Mouse (Mus musculus) B cell, adult 2 months (primary cell): ENCODE results near the gene Mrpl33.

Experiments used
- DNase-seq, 2 experiments: peaks; one replicate each; pipeline ENCODE4 v3.0.0; 2022

Mrpl33 gene

GRCm38 (mm10) chr5:31596481-31597429 is at the start of gene Mrpl33:
TSS of gene Mrpl33 (plus strand) at chr5:31596935.
- peak; percentile 60 to 64 for DNase-seq

DNA sequence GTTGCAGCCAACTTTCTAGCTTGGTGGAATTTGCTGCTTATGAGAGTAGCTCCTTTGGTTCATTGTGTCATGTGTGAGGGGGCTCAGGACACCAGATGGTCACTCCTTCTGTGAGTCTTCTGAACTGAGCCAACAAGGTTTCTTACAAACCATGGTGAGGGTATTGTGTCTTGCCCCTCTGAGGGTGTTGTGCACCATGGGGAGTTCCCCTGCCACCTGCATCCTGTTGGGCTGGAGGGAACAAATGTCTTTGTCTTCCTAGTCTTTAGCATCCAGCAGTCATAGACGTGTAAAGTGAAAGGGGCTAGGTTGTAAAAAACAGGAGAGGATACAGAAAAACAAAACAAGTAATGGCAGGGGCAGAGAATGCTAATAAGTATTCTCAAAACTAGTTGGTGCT is 37.3 kb upstream of the Mrpl33 start:
- no peak for DNase-seq

DNA sequence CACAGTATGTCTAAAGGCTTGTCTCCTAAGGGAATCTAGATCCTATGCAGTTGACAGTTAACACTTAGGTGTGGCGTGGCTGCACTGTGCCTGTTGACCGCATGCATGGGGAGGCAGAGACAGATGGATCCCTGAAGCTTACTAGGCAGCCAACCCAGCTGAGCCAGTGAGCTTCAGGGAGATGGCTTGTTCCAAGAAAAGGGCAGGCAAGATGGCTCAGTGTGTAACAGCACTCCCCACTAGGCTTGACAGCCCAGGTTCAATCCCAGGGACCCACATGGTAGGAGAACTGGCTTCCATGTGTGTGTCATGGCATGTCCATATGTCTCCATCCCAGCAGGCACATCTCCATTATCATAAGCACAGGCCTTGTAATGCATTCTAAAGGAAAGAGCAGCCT is 36.4 kb upstream of the Mrpl33 start:
- no peak for DNase-seq

DNA sequence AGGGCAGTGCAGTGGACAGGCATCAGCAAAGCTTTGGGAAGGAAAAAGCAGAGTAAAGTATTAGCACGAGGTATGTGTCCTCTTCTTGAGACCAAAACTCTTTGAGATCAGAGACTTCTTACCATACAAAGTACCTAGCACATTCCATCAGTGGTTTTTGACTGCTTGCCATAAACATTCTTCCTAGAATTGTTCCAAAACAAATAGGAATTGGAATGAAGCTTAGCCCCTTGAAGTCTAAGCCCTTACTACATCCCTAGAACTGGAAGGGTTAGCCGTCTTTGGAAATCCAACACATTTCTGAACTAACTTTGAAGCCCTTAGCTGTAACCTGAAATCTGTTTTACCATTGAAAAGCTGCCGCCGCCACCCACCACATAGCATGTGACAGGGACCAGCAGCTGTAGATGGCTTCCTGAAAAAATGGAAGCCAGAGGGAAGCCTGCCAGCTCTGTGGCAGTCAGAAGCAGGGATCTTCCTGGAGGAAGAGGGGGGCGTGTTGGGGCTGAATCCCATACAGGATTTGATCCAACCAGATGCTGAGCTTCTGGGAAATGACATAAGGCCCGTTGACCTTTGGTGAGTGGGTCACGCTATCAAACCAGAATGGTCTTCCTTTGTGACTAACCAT is 34.6 kb upstream of the Mrpl33 start:
- DNase-seq: no peak

- DNase-seq: peak; percentile 68 to 75
Measured at GRCm38 (mm10) chr5:31563496-31563895, 33.2 kb upstream of the Mrpl33 start.

- DNase-seq: no peak
Measured at GRCm38 (mm10) chr5:31563905-31564304, 32.8 kb upstream of the Mrpl33 start.

DNA sequence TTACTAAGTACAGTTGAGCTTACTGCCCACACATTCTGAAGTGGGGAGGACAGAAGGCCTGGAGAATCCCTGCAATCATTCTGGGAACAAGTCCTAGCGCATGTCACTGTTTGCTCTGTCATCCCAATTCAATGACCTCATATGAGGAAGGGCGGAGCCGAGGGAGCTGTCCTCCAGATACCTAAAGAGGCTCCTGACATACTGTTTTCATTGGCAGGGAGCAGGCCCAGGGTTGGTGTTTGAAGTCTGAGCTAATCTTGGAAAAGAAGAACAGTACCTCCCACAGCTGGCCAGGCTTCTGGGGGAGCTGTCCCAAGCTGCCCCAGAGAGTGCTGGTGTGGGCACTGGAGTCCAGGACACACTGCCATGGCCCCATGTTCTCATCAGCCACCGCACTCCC is 31.8 kb upstream of the Mrpl33 start:
- no peak for DNase-seq

- DNase-seq: no peak
Measured at GRCm38 (mm10) chr5:31566026-31566425, 30.7 kb upstream of the Mrpl33 start.

DNA sequence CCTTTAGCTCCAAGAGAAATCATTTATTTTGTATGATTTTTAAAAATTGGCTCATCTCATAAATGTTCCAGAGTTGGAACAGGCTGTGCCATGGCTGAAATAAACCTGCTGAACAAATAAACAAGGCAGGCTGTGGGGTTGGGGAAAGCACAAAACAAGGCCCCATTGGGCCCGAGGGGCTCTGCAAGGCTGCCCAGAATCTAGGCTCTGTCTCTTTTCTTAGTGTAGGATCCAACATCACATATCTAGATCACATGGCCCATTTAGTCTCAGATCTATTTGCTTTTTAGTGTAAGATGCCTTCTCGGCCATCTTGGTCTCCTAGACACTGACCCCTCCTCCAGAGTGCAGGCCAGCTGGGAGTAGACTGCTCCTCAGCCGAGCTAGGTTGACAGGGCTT is 30.3 kb upstream of the Mrpl33 start:
- DNase-seq: no peak

GRCm38 (mm10) chr5:31567951-31568657 is 28.6 kb upstream of the Mrpl33 start:
- no peak for DNase-seq

- DNase-seq: peak; percentile 19 to 34
Measured at GRCm38 (mm10) chr5:31571023-31571608, 25.6 kb upstream of the Mrpl33 start.

DNA sequence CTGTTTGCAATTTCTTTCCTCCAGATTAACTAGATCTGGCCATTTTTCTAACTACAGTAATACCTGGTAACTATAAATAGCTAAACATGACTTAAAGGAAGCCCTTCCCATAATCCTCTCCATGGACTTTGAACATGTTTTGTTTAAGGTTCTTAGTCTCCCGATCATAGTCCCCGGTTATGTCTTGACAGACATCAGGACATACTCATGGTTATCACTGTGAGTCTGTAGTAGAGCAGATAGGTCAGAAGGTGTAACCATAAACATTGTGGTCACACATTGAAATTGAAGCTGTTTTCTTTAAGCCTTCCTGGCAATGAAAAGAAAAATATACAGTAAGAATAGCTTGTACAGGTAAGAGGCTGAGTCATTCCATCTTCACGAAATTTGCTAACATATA is 23.0 kb upstream of the Mrpl33 start:
- DNase-seq: no peak

DNA sequence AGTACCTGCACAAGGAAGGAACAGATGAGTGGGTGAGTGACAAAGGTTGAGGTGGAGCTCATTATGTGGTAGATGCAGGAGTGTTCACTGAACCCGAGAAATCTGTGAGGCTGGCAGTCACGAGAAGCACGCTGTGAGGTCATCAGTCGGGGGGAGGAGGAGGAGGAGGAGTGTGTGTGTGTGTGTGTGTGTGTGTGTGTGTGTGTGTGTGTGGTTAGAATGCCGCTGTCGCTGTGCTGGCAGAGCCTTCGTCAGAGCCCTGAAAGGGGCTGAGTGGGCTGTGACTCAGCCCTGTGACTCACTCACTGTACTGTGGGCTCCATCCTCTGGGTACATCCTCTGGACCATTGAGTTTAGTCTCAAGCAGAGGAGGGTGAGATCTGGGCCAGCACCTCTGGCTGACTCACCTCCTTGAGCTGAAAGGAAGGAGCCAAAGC is 20.2 kb upstream of the Mrpl33 start:
- DNase-seq: peak; percentile 45 to 49

DNA sequence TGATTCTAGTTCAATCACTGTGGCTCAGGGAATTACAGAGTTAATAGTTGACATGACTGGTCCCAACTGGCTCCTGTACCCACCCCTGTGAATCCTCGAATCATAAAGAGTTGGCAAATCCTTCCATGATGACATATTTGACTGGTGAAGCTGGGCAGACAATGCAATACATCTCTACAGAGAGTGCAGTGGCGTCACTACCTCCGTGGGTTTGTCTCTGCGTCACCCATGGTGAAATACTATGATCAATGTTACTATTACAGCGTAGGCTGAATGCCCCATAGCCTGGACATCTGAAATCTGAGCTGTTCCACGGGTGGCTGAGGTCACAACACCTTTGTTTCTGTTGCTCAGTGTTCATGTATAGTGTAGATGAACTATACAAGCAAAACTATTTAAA is 15.5 kb upstream of the Mrpl33 start:
- DNase-seq: no peak

- no peak for DNase-seq
Measured at GRCm38 (mm10) chr5:31581932-31582331, 14.8 kb upstream of the Mrpl33 start.

- no peak for DNase-seq
Measured at GRCm38 (mm10) chr5:31583261-31583660, 13.5 kb upstream of the Mrpl33 start.

DNA sequence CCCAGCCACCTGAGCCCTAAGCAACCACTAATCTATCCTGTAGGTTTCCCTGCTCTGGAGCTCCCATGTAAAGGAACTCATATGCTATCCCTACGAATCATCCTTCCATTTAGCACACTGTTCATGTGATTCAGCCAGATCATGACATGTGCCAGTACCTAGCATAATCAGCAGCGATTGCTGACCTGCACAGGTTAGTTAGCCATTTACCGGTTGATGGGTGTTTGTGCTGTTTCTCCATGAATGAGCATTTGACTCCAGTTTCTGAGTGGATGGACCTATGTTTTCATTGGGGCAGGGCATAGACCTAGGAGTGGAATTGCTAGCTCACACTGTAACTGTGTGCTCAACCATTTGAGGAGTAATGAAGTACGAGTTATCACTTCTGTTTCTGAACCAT is 11.2 kb upstream of the Mrpl33 start:
- no peak for DNase-seq

GRCm38 (mm10) chr5:31588016-31588415 is 8.7 kb upstream of the Mrpl33 start:
- no peak for DNase-seq

DNA sequence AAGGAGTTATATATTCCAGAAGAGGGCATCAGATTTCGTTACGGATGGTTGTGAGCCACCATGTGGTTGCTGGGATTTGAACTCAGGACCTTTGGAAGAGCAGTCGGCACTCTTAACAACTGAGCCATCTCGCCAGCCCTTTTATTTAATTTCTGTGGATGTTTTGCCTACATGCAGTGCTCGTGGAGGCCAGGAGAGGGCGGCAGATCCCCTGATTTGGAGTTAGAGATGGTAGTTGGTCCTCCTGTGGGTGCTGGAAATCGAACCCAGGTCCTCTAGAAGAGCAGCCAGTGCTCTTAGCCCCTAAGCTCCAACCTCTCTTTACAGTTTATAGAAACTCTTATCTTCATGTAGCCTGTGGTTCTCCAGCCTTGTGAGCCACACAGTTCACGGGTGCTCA is 8.1 kb upstream of the Mrpl33 start:
- peak; percentile 14 to 15 for DNase-seq

DNA sequence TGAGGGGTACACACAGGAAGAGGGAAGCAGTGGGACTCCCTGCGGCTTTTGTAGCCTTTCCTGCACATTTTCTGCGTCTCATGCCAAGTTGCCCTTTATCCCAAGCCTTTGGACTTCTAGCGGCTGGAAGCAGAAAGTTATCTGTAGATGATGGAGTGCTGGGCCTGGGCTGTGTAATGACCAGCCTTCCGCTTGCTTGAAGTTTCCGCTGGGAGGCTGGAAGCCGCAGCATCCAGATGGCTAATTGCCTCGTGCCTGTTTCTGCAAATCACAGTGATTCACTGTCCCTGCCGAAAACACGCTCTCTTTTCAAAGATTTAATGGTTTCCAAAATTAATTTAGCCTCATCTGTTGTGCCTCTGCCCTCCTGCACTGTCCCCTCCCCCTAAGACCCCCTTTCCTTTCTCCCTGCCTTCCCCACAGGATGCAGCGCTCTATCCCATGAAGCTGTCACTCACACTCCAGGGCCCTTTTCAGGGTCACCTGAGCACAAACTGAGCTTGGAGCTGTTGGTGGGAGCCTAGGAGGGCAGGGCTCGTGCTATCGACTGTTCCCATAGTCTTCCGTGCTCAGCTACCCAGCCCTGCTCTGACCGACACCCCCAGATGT is 6.9 kb upstream of the Mrpl33 start:
- DNase-seq: no peak

GRCm38 (mm10) chr5:31591122-31591521 is 5.6 kb upstream of the Mrpl33 start:
- no peak for DNase-seq

- DNase-seq: no peak
Measured at GRCm38 (mm10) chr5:31595868-31596267, 867 bp upstream of the Mrpl33 start.
